Mouse (Mus musculus) limb, embryonic 10.5 days (tissue): Measurements from ENCODE around the gene Serpinb6a. TPM values are rescaled to one million over a fixed set of nuclear protein-coding genes. Genes with fewer than 3 reads are reported as not detected.

Source experiments
- DNase-seq: peaks from one replicate; pipeline ENCODE4 v3.0.0-alpha.2; 2017; ENCODE audit warnings: low spot score
- H3K27ac ChIP-seq: fragments of 300-500 bp; sonication (generic); 2 replicates; pipeline ENCODE4 v1.5.1; 2016; ENCODE audit warnings: mild to moderate bottlenecking
- H3K27me3 ChIP-seq: fragments of 300-500 bp; sonication (generic); 2 replicates; pipeline ENCODE4 v1.6.1; 2016; ENCODE audit warnings: low read depth, mild to moderate bottlenecking; ENCODE audit not compliant: poor library complexity, severe bottlenecking
- H3K36me3 ChIP-seq: fragments of 300-500 bp; sonication (generic); 2 replicates; pipeline ENCODE4 v1.6.1; 2016; ENCODE audit warnings: mild to moderate bottlenecking, moderate library complexity
- H3K4me1 ChIP-seq: fragments of 300-500 bp; sonication (generic); 2 replicates; pipeline ENCODE4 v1.6.1; 2016
- H3K4me3 ChIP-seq: fragments of 300-500 bp; sonication (generic); 2 replicates; pipeline ENCODE4 v1.5.1; 2016; ENCODE audit warnings: mild to moderate bottlenecking, moderate library complexity
- H3K9me3 ChIP-seq: fragments of 300-500 bp; sonication (generic); replicated peaks from 2 replicates; pipeline ENCODE4 v1.6.1; 2016; ENCODE audit warnings: mild to moderate bottlenecking
- WGBS: fragments of 180-500 bp; shearing (Covaris S2); methylation state at CpG from one replicate; pipeline ENCODE4 v1.1.7; 2016; 5-methylcytosine and 5-hydroxymethylcytosine counted together
- polyA plus RNA-seq: library from polyadenylated mRNA; unstranded; fragments of >200 nt; fragmentation: Nextera tagmentation; extraction: Ambion mirVana; gene quantifications from 2 replicates; pipeline ENCODE4 v1.2.1, GENCODE M21; 2016

Gene Serpinb6a
- polyA plus RNA-seq, 1 experiment from 2014 or later = 35.7 TPM

DNA sequence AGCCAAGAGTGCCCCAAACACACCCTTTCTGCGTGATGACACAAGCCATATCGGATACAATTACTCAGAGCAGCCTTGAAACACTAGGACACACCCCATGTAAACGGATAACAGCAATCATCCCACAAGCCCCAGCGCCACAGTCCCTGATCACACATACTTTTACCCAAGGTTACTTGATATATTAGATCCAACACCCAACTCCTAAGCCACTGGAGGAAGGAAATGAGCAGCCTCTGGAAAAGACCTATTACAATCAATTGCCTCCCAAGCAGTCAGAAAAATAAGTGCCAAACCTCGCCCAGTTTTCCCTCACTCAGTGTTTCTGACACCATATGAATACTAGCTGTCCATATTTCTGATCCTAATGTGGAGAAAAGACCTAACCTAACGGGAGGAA, 67.9 kb downstream of the Serpinb6a start:
- peaks cover 10% of the 10 kb centered on the region for H3K4me1 ChIP-seq
- H3K36me3 ChIP-seq = no peaks in the 10 kb centered on the region
- DNase-seq = no peak
- 79% methylated on average over 6 of the region's 6 CpGs for WGBS
- no peak overlapping the region for H3K27ac ChIP-seq
- no peaks in the 10 kb centered on the region for H3K27me3 ChIP-seq
- H3K9me3 ChIP-seq = no peaks in the 10 kb centered on the region
- peak overlapping the region; percentile 77; the same call in 1 of the 2 replicates for H3K4me3 ChIP-seq

GRCm38 (mm10) chr13:33930912-33931311, 71.7 kb downstream of the Serpinb6a start:
- no peak for DNase-seq
- peaks cover 8% of the 10 kb centered on the region for H3K4me1 ChIP-seq
- 86% methylated on average over 3 of the region's 3 CpGs for WGBS
- no peaks in the 10 kb centered on the region for H3K36me3 ChIP-seq
- H3K27ac ChIP-seq = no peak overlapping the region
- no peaks in the 10 kb centered on the region for H3K27me3 ChIP-seq
- H3K4me3 ChIP-seq = no peak overlapping the region
- no peaks in the 10 kb centered on the region for H3K9me3 ChIP-seq

DNA sequence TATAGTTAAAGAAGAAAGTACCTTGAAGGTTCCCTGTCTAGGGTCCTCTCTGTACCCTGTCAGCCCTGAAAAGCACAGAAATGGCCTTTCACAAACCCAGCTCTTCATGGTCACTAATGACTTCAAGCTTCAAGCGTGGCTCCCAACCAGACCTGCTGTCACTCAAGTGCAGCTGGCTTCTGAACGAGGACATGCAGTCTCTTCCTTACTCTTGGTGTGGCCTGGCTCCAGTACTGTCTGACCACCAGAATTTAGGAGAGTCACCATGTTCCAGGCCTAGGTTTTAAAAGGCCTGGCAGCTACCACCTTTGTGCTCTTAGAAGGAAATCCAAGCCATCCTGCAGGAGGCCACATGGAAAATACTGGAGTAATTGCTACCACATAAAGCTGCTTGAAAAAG, 72.3 kb downstream of the Serpinb6a start:
- Histone ChIP-seq H3K27ac (no peak overlapping the region), H3K9me3 (no peaks in the 10 kb centered on the region), H3K27me3 (no peaks in the 10 kb centered on the region), H3K4me3 (no peak overlapping the region), H3K4me1 (peaks cover 2% of the 10 kb centered on the region), H3K36me3 (no peaks in the 10 kb centered on the region)
- WGBS = 70% methylated on average over 2 of the region's 2 CpGs
- DNase-seq = no peak

GRCm38 (mm10) chr13:33921699-33922098, 80.9 kb downstream of the Serpinb6a start:
- Histone ChIP-seq H3K4me3 (no peak overlapping the region), H3K9me3 (no peaks in the 10 kb centered on the region), H3K4me1 (no peaks in the 10 kb centered on the region), H3K27me3 (no peaks in the 10 kb centered on the region), H3K27ac (no peak overlapping the region), H3K36me3 (peaks cover 20% of the 10 kb centered on the region)
- DNase-seq = no peak
- WGBS = 88% methylated on average over 5 of the region's 5 CpGs

GRCm38 (mm10) chr13:33921041-33921440, 81.6 kb downstream of the Serpinb6a start:
- WGBS = 97% methylated on average over 6 of the region's 6 CpGs
- H3K27ac ChIP-seq = no peak overlapping the region
- no peak overlapping the region for H3K4me3 ChIP-seq
- no peaks in the 10 kb centered on the region for H3K4me1 ChIP-seq
- H3K36me3 ChIP-seq = peaks cover 20% of the 10 kb centered on the region
- DNase-seq = no peak
- H3K27me3 ChIP-seq = no peaks in the 10 kb centered on the region
- H3K9me3 ChIP-seq = no peaks in the 10 kb centered on the region

- 81% methylated on average over 3 of the region's 3 CpGs for WGBS
- Histone ChIP-seq H3K4me3 (no peak overlapping the region), H3K9me3 (no peaks in the 10 kb centered on the region), H3K27ac (no peak overlapping the region), H3K4me1 (no peaks in the 10 kb centered on the region), H3K36me3 (no peaks in the 10 kb centered on the region), H3K27me3 (no peaks in the 10 kb centered on the region)
- no peak for DNase-seq
Measured at GRCm38 (mm10) chr13:33906821-33907220, 95.8 kb downstream of the Serpinb6a start.

GRCm38 (mm10) chr13:33905176-33905954, 97.2 kb downstream of the Serpinb6a start, which contains the start of gene Serpinb6c:
Serpinb6c (minus strand) TSS chr13:33905708.
- H3K36me3 ChIP-seq = no peaks in the 10 kb centered on the region
- H3K9me3 ChIP-seq = no peaks in the 10 kb centered on the region
- DNase-seq = no peak
- H3K27me3 ChIP-seq = no peaks in the 10 kb centered on the region
- no peak within 1 kb of the TSS for H3K4me3 ChIP-seq
- H3K4me1 ChIP-seq = no peaks in the 10 kb centered on the region
- WGBS = 73% methylated on average over 18 of the region's 18 CpGs
- H3K27ac ChIP-seq = no peak within 1 kb of the TSS

DNA sequence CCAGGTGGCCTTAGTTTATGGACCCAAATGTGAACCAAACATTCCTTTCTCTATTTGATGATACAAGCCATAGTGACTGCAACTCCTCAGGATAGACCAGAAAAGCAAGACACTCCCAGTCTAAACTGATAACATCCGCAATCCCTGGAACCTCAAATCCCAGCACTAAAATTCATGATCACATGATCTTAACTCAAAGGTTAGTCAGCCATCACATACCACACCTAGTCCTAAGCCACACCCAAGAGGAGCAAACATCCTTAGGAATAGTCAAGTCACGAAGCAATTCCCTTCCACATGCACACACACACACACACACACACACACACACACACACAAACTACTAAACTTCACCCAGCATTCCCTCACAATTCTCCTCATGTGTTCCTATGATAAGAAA, 99.3 kb downstream of the Serpinb6a start:
- no peak for DNase-seq

GRCm38 (mm10) chr13:33894207-33894606, 108.4 kb downstream of the Serpinb6a start:
- Histone ChIP-seq H3K4me3 (no peak overlapping the region), H3K4me1 (no peaks in the 10 kb centered on the region), H3K27ac (no peak overlapping the region), H3K36me3 (no peaks in the 10 kb centered on the region), H3K27me3 (no peaks in the 10 kb centered on the region), H3K9me3 (no peaks in the 10 kb centered on the region)
- DNase-seq = peak; percentile 47
- WGBS = 49% methylated on average over 2 of the region's 2 CpGs

More for the DNA sequence above, 99.3 kb downstream of the Serpinb6a start:
- Histone ChIP-seq H3K9me3 (no peaks in the 10 kb centered on the region), H3K4me3 (no peak overlapping the region), H3K27ac (no peak overlapping the region), H3K27me3 (no peaks in the 10 kb centered on the region), H3K4me1 (no peaks in the 10 kb centered on the region), H3K36me3 (no peaks in the 10 kb centered on the region)
- WGBS = 90% methylated on average over 2 of the region's 2 CpGs

Other genes with a start within 250 kb of the Serpinb6a start
- not detected in 2 replicates for gene Serpinb6e, start 159.4 kb downstream of the Serpinb6a start, polyA plus RNA-seq
- gene Serpinb6c, start 97.1 kb downstream of the Serpinb6a start, polyA plus RNA-seq = 0.61 and 0.80 TPM in 2 replicates
- gene Nqo2, start 38.1 kb downstream of the Serpinb6a start, polyA plus RNA-seq = 20.0 and 23.0 TPM in 2 replicates
- 9.0 and 9.7 TPM in 2 replicates for gene Ripk1, start 431 bp downstream of the Serpinb6a start, polyA plus RNA-seq
- gene Bphl, start 34.8 kb upstream of the Serpinb6a start, polyA plus RNA-seq = 30.6 and 33.6 TPM in 2 replicates
- 44.3 and 44.7 TPM in 2 replicates for gene Tubb2a, start 75.2 kb upstream of the Serpinb6a start, polyA plus RNA-seq
- gene Tubb2b, start 127.7 kb upstream of the Serpinb6a start, polyA plus RNA-seq = 11.7 and 15.6 TPM in 2 replicates
- 80.5 and 83.3 TPM in 2 replicates for gene Psmg4, start 160.2 kb upstream of the Serpinb6a start, polyA plus RNA-seq